Mouse (Mus musculus) olfactory bulb, adult 2 months (tissue): ENCODE measurements around the gene Gm10320.

Source experiments
- CTCF ChIP-seq: fragments of 200-500 bp; IDR thresholded peaks from 2 replicates; pipeline ENCODE4 v1.5.1; 2012; ENCODE audit warnings: low read depth, mild to moderate bottlenecking, low read length, moderate library complexity; ENCODE audit not compliant: insufficient read depth
- POLR2A ChIP-seq: fragments of 200-500 bp; IDR thresholded peaks from 2 replicates; pipeline ENCODE4 v1.6.1; 2012; ENCODE audit warnings: mild to moderate bottlenecking, low read depth, low read length, moderate library complexity; ENCODE audit not compliant: insufficient read depth

DNA sequence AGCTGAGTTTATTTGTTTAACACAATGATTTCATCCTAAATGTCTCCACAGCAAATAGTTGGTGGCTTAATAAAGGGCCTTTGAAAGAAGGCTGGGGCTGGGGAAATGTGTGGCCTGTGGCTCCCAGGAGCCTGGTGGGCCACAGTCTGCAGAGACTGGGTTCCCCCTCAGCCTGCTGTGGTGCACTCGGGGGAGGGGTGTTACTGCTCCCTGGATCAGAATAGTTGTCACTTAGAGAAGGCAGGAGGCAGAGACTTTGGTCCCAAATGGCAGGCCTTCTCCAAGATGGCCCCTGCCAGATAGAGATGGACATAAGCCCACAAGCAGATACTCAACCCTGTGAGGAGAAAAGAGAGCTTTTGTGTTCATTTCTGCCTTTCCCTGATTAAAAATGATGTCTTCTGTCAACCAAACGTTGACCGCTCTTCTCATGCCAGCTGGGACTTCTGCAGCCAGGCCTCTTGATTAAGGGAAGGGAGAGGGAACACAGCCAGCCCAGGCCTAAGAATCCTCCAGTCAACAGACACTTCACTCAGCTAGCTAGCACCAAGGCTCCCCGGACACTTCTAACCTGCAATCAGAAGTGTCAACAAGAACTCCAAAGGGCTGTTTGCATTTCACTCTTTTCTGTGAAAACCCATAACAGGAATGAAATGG lies 14.8 kb downstream of the Gm10320 start:
- TF ChIP-seq CTCF, result no peak
- no peak for TF ChIP-seq POLR2A
